Mouse (Mus musculus) forebrain, embryonic 14.5 days (tissue): ENCODE measurements at regions not wholly inside any gene's neighbourhood (a gene's known extent, or its start where the extent isn't known, plus 50 kb on each side); places are given as distances from the start of the nearest gene placed in this dataset.
A peak's percentile ranks its signal among the peaks of the same experiment; 100 is the strongest.

Experiments used
- ATAC-seq: fragments of 200-750 bp; cut with Nextera tagmentation; 2 replicates; pipeline ENCODE4 v1.8.0; 2017; ENCODE audit warnings: mild to moderate bottlenecking, moderate library complexity
- DNase-seq: peaks from one replicate; pipeline ENCODE4 v3.0.0-alpha.2; 2015; ENCODE audit warnings: low spot score
- H3K27ac ChIP-seq: fragments of 300-500 bp; sonication (generic); 2 replicates; pipeline ENCODE4 v1.5.1; 2014; ENCODE audit warnings: low read depth, mild to moderate bottlenecking, control low read depth, low read length, moderate library complexity
- H3K27me3 ChIP-seq: fragments of 300-500 bp; sonication (generic); replicated peaks from 2 replicates; pipeline ENCODE4 v1.6.1; 2014; ENCODE audit warnings: low read length, control low read depth, mixed read lengths; ENCODE audit not compliant: control insufficient read depth, insufficient read depth
- H3K36me3 ChIP-seq: fragments of 300-500 bp; sonication (generic); 2 replicates; pipeline ENCODE4 v1.6.1; 2014; ENCODE audit warnings: low read length, control low read depth; ENCODE audit not compliant: control insufficient read depth, insufficient read depth
- H3K4me1 ChIP-seq: fragments of 300-500 bp; sonication (generic); 2 replicates; pipeline ENCODE4 v1.6.1; 2014; ENCODE audit warnings: antibody characterized with exemption, low read length, control low read depth; ENCODE audit not compliant: control insufficient read depth, insufficient read depth
- H3K4me2 ChIP-seq: fragments of 300-500 bp; sonication (generic); 2 replicates; pipeline ENCODE4 v1.6.1; 2014; ENCODE audit warnings: mild to moderate bottlenecking, control low read depth, low read length
- H3K4me3 ChIP-seq: fragments of 300-500 bp; sonication (generic); 2 replicates; pipeline ENCODE4 v1.5.1; 2014; ENCODE audit warnings: low read depth, low read length, control low read depth
- H3K9ac ChIP-seq: fragments of 300-500 bp; sonication (generic); 2 replicates; pipeline ENCODE4 v1.6.1; 2014; ENCODE audit warnings: mild to moderate bottlenecking, low read length, control low read depth, moderate library complexity
- H3K9me3 ChIP-seq: fragments of 300-500 bp; sonication (generic); replicated peaks from 2 replicates; pipeline ENCODE4 v1.6.1; 2016; ENCODE audit warnings: low read length, control low read depth, mixed read lengths; ENCODE audit not compliant: control insufficient read depth
- WGBS: fragments of 180-500 bp; shearing (Covaris S2); extraction: QIAGEN DNeasy Blood & Tissue Kit; methylation state at CpG from one replicate; pipeline ENCODE4 v1.1.7; 2014; 5-methylcytosine and 5-hydroxymethylcytosine counted together

DNA sequence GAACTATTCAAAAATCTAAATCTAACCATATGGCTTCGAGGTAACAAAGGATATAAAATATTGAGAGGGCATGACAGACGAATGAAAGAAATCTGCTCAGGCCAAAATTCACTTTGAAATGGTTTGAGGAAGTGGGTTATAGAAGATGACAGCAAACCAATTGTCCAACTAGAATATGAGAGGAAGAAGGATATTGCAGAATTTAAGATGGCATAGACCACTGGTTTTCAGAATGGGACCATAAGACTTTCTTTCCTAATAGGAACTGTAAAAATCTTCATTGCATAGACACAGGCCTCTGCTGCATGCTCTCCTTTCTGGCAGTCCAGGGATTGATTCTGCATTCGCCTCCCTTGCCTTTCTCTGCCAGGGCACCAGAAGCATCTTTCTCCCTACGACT, 240.2 kb downstream of the Gm11361 start:
- Histone ChIP-seq H3K36me3 (no peaks in the 10 kb centered on the region), H3K27me3 (no peaks in the 10 kb centered on the region), H3K9me3 (no peaks in the 10 kb centered on the region), H3K4me2 (no peak overlapping the region), H3K27ac (no peak overlapping the region), H3K4me1 (no peaks in the 10 kb centered on the region), H3K4me3 (no peak overlapping the region), H3K9ac (no peak overlapping the region)
- no peak for ATAC-seq
- DNase-seq, result no peak
- WGBS, result 96% methylated on average over 4 of the region's 4 CpGs

DNA sequence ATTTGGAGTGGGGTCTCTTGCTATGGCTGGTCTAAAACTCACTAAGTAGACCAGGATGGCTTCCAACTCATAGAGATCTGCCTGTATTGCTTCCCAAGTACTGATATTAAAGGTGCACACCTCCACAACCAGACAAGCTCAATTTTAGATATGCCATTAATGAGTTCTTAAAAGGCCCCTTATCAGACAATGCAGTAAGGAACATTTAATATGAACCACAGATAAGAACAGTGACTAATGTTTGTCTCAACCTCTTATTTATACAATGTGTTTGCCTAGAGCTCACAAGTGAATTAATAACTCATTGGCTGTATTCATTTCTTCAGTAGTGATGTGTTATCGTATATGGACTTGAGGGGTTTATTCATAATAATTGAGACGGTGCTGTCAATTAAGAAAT, 234.7 kb downstream of the Gm11361 start:
- 92% methylated on average over 2 of the region's 2 CpGs for WGBS
- Histone ChIP-seq H3K9ac (no peak overlapping the region), H3K27me3 (no peaks in the 10 kb centered on the region), H3K4me2 (no peak overlapping the region), H3K4me1 (no peaks in the 10 kb centered on the region), H3K27ac (no peak overlapping the region), H3K4me3 (no peak overlapping the region), H3K36me3 (no peaks in the 10 kb centered on the region), H3K9me3 (no peaks in the 10 kb centered on the region)
- DNase-seq (no peak), ATAC-seq (no peak)

DNA sequence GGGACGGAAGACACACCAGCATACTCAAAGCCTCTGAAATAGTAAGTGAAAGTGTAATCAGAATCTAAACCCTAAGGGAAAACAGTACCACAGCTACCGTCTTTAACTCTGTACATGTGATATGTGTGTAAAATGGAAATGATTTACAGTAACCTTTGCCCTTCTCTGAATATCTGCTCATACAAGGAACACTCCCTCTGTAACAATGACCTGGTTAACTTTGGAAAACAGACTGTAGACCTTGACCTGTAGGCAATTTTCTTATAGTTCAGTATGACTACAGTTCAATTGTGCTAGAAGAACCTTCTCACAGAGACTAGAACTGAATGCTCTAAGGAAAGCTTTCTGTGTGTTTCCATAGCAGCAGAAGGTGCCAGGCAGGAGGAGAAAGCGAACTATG, 226.4 kb downstream of the Gm11361 start:
- Histone ChIP-seq H3K4me3 (no peak overlapping the region), H3K4me2 (no peak overlapping the region), H3K9ac (no peak overlapping the region), H3K27me3 (no peaks in the 10 kb centered on the region), H3K4me1 (peaks cover 5% of the 10 kb centered on the region; the same call in 1 of the 2 replicates), H3K36me3 (no peaks in the 10 kb centered on the region), H3K9me3 (no peaks in the 10 kb centered on the region), H3K27ac (no peak overlapping the region)
- 86% methylated on average over 3 of the region's 3 CpGs for WGBS
- DNase-seq (no peak), ATAC-seq (no peak)

DNA sequence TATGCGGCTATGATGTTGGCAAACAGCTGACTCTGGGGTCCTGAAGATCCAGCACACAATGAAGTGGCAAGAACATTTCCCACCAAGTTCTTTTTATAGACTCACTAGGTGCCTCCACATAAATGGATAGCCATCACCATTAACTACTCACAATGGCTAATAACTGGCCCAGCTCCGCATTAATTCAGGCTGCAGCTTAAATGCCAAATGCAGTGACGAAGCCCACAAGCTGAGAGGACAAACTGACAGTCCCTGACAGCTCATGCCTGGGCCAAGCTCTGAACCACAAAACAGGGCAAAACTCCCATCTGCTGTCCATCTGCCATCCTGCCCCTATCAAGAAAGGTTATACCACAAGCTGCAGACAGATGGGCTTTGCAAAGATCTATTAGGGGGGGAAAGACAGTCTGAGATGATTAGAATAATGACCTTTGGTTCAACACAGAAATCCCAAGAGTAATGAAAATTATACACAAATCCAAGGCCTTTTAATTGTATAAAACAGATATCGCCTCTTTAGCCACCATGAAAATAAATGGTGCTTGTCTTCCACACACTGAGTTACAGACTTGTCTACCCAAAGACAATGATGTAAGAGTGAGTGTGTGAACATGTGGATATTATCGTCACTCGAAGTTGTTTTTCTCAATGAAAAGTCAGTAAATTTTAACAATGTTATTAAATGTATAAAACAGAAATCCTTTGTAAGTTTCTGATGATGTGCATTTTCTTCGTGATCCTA, 224.1 kb downstream of the Gm11361 start:
- peak; percentile 91 for ATAC-seq
- peak; percentile 87 for DNase-seq
- Histone ChIP-seq H3K4me1 (peaks cover 5% of the 10 kb centered on the region; the same call in 1 of the 2 replicates), H3K9me3 (no peaks in the 10 kb centered on the region; the same call in 1 of the 2 replicates), H3K4me2 (no peak overlapping the region), H3K36me3 (0 out of 2 replicates have a peak, but pooled peaks cover 4% of the 10 kb centered on the region), H3K27me3 (no peaks in the 10 kb centered on the region), H3K9ac (no peak overlapping the region), H3K4me3 (no peak overlapping the region), H3K27ac (no peak overlapping the region; the same call in 1 of the 2 replicates)
- WGBS, result 42% methylated on average over 7 of the region's 7 CpGs

DNA sequence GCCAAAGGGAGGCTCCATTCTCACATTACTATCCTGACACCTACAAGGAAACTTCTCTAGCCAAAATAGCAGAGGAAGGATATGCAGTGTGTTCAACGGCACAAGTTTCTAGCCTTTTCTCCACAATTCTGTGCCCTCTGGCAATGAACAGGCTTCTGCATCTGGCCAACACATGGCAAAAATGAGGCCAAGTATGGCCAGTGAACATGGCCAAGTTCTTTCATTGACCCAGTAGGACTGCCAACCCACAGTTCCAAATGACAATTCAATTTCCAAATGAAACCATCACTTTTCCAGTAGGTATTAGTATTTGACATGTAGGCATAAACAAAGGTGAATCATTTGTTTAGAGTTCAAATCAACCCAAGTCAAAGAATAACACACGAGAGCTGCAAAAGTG, 208.8 kb downstream of the Gm11361 start:
- DNase-seq, result no peak
- WGBS, result 89% methylated on average over 2 of the region's 2 CpGs
- Histone ChIP-seq H3K36me3 (no peaks in the 10 kb centered on the region), H3K4me2 (no peak overlapping the region), H3K27ac (0 out of 2 replicates have a peak overlapping the region, but pooled peaks have one; percentile 52), H3K4me3 (no peak overlapping the region), H3K27me3 (no peaks in the 10 kb centered on the region), H3K9ac (no peak overlapping the region), H3K9me3 (no peaks in the 10 kb centered on the region), H3K4me1 (no peaks in the 10 kb centered on the region)
- ATAC-seq, result no peak

DNA sequence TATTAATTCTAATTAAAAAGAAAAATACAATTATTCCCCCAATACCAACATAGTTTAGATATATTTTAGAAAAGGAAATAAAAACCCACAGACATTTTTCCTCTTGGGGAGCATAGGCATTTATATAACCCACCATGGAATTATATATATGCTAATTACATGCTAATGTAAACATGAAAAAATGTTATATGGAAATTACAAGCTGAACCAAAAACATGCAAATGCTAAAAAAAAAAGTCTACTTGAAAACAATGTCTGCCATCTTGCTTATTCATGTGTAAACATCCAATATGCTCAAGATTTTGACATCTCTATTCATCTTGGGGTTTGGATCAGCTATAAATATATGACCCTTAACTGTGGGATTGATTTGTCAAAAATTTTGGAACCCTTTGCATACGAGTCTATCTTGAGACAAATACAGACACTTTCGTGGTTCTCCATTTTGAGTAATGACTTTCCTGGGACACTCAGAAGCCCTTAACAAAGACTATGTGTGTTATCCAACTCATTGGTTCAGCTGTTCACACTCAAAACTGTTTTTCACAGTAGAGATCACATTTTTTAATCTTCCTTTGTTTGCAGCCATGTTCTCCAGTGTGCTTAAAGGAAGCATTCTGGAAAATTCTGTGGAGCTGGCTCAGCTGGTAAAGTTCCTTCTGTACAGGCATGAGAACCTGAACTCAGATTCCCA, 208.0 kb downstream of the Gm11361 start:
- ATAC-seq (peak; percentile 40; the same call in 1 of the 2 replicates), DNase-seq (peak; percentile 57)
- Histone ChIP-seq H3K9ac (no peak overlapping the region), H3K4me3 (no peak overlapping the region), H3K27ac (peak overlapping the region; percentile 52), H3K36me3 (no peaks in the 10 kb centered on the region), H3K4me1 (no peaks in the 10 kb centered on the region), H3K9me3 (no peaks in the 10 kb centered on the region), H3K27me3 (no peaks in the 10 kb centered on the region), H3K4me2 (no peak overlapping the region)
- 67% methylated on average over 2 of the region's 2 CpGs for WGBS

DNA sequence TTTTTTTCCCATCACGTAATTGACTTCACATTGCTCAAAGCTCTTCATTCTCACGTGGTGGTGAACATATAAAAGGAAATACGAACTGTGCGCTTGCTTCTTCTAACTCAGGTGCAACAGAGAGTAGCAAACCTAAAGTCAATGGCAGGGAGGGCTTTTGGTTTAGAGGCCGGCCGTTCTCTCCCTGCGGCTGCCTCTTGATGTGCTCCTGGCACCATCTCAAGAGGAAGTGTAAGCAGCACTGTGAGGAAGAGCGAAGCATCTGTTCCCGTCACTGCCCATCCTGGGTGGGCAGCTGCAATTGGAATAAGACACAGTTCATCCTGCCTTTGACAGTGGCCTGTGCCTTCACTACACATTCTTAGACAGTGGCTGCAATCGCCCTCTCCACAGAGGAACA, 204.0 kb downstream of the Gm11361 start:
- 83% methylated on average over 10 of the region's 10 CpGs for WGBS
- Histone ChIP-seq H3K27ac (no peak overlapping the region), H3K9me3 (no peaks in the 10 kb centered on the region), H3K9ac (no peak overlapping the region), H3K4me2 (no peak overlapping the region), H3K27me3 (no peaks in the 10 kb centered on the region), H3K4me1 (no peaks in the 10 kb centered on the region), H3K36me3 (no peaks in the 10 kb centered on the region; the same call in 1 of the 2 replicates), H3K4me3 (no peak overlapping the region)
- ATAC-seq, result no peak
- DNase-seq, result no peak

DNA sequence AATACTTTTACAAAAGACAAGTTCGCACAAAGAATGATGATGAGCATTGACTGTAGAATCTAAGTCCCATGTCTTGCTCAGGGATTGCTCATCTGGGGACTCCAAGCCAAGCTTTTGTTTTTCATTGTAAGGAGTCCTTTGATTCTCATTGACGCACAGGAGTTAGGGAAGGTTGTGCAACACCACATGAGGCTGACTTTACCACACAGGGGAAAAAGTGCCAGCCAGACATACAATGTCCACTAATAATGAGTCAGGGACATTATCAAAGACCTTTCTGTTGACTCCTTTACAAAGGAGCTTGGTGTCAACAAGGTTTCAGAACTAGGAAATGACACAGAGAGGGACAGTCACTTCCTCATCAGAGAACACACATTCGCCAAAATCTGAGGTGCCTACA, 200.1 kb downstream of the Gm11361 start:
- Histone ChIP-seq H3K4me3 (no peak overlapping the region), H3K9ac (no peak overlapping the region), H3K27ac (no peak overlapping the region), H3K9me3 (no peaks in the 10 kb centered on the region), H3K4me2 (no peak overlapping the region), H3K4me1 (no peaks in the 10 kb centered on the region; the same call in 1 of the 2 replicates), H3K36me3 (no peaks in the 10 kb centered on the region; the same call in 1 of the 2 replicates), H3K27me3 (no peaks in the 10 kb centered on the region)
- WGBS, result 84% methylated on average over 3 of the region's 3 CpGs
- ATAC-seq, result no peak
- DNase-seq, result no peak

DNA sequence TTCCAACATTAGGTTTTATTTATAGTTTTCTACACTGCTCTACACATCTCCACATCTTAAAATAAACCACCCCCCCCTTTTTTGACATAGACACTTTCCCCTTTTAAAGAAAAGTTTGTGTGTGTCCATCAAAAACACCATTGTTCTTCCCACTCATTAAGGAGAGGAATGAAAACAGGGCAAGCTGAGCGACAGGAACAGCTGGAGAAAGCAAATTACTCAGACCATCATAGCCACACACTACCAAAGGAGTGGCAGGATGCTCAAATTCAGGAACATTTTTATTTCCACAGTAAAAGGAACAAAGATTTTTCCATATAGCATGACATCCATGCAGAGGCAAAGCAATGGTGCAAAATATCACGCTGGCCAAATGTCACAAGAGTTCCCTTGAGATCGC, 198.6 kb downstream of the Gm11361 start:
- Histone ChIP-seq H3K36me3 (no peaks in the 10 kb centered on the region; the same call in 1 of the 2 replicates), H3K9me3 (no peaks in the 10 kb centered on the region), H3K9ac (no peak overlapping the region), H3K27ac (no peak overlapping the region), H3K27me3 (no peaks in the 10 kb centered on the region), H3K4me1 (no peaks in the 10 kb centered on the region; the same call in none of the 2 replicates), H3K4me3 (no peak overlapping the region), H3K4me2 (no peak overlapping the region)
- no peak for DNase-seq
- no peak for ATAC-seq
- WGBS, result 85% methylated on average over 3 of the region's 3 CpGs
